Mouse (Mus musculus): ENCODE results near the gene Srsf2. TPM values are rescaled to one million over a fixed set of nuclear protein-coding genes. Genes with fewer than 3 reads are reported as not detected.

Srsf2 gene
- polyA plus RNA-seq, 1 experiment from 2014 or later, result 917 TPM

DNA sequence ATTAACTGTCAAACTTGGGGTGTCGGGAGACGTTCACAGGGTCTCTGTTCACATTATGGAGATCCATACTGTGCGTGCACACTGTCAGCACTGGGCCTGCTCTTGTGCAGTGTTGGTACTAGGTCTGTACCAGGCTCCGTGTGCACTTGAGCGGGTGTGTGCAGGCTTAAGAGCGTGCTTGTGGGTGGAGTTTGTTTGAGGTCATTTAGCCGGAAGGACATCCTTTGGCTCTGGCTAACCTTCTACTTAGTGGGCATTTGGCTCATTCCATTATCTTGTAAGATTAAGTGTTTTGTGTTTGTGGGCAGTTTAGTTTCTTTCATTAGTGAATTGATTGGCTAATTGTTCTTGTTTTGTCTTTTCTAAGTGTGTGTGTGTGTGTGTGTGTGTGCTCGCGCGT is 29.6 kb upstream of the Srsf2 start:
- WGBS, result 80% methylated on average over 10 of the region's 10 CpGs

DNA sequence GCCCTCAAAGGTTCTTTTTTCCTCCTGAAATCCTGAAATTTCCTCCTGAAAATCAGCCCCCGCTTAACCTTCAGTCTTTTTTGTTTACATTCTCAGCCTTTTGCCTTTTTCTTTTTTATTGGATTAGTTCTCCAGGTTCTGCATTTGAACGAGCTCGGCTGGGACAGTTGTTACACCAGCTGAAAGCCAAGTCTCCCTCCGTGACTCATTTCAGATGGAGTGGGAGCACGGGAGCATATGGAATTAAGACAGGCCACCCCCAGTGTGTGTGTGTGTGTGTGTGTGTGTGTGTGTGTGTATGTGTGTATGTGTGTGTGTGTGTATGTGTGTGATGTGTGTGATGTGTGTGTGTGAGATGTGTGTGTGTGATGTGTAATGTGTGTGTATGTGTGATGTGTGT is 28.5 kb upstream of the Srsf2 start:
- ATAC-seq (ENCODE audit: insufficient read depth, low FRiP score, low TSS enrichment) (no peak), DNase-seq (ENCODE audit: low spot score) (no peak)
- Histone ChIP-seq H3K4me3 (ENCODE audit: low read depth, low read length) (no peak overlapping the region), H3K4me1 (ENCODE audit: control insufficient read depth, insufficient read depth, low read length) (no peaks in the 10 kb centered on the region), H3K9me3 (ENCODE audit: control insufficient read depth, low read length) (no peaks in the 10 kb centered on the region), H3K9ac (ENCODE audit: low read length) (no peak overlapping the region), H3K27ac (ENCODE audit: low read depth, low read length) (no peak overlapping the region), H3K36me3 (ENCODE audit: control insufficient read depth, insufficient read depth, low read length) (no peaks in the 10 kb centered on the region), H3K27me3 (ENCODE audit: control insufficient read depth, insufficient read depth, low read length) (no peaks in the 10 kb centered on the region), H3K4me2 (ENCODE audit: low read depth) (no peak overlapping the region)
- WGBS, result 73% methylated on average over 5 of the region's 5 CpGs

More for the DNA sequence above, 29.6 kb upstream of the Srsf2 start:
- Histone ChIP-seq H3K4me2 (ENCODE audit: low read depth) (no peak overlapping the region), H3K36me3 (ENCODE audit: control insufficient read depth, insufficient read depth, low read length) (no peaks in the 10 kb centered on the region), H3K9ac (ENCODE audit: low read length) (no peak overlapping the region), H3K4me1 (ENCODE audit: control insufficient read depth, insufficient read depth, low read length) (no peaks in the 10 kb centered on the region), H3K27ac (ENCODE audit: low read depth, low read length) (no peak overlapping the region), H3K4me3 (ENCODE audit: low read depth, low read length) (no peak overlapping the region), H3K9me3 (ENCODE audit: control insufficient read depth, low read length) (no peaks in the 10 kb centered on the region), H3K27me3 (ENCODE audit: control insufficient read depth, insufficient read depth, low read length) (no peaks in the 10 kb centered on the region)
- no peak for DNase-seq (ENCODE audit: low spot score)
- no peak for ATAC-seq (ENCODE audit: insufficient read depth, low FRiP score, low TSS enrichment)

DNA sequence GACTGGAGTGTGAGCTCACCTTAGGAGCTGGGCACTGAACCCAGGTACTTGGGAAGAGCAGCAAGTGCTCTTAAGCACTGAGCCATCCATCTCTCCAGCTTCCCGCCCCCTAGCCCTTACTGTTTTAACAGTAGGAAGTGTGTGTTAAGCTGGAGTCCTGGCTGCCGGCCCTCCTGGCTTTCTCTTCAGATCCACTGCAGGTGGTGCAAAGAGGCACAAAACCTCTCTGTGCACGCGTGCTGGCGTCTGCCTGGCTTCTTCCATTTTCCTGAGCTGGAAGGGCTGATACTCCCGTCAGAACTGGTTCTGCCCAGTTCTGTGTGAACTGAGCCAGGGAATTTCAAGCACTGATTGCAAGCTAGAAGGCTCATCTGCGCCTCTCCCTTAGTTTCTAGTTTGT is 27.9 kb upstream of the Srsf2 start:
- Histone ChIP-seq H3K27ac (ENCODE audit: low read depth, low read length) (no peak overlapping the region), H3K4me2 (ENCODE audit: low read depth) (no peak overlapping the region), H3K27me3 (ENCODE audit: control insufficient read depth, insufficient read depth, low read length) (no peaks in the 10 kb centered on the region), H3K36me3 (ENCODE audit: control insufficient read depth, insufficient read depth, low read length) (no peaks in the 10 kb centered on the region), H3K9me3 (ENCODE audit: control insufficient read depth, low read length) (no peaks in the 10 kb centered on the region), H3K4me1 (ENCODE audit: control insufficient read depth, insufficient read depth, low read length) (no peaks in the 10 kb centered on the region), H3K4me3 (ENCODE audit: low read depth, low read length) (no peak overlapping the region), H3K9ac (ENCODE audit: low read length) (no peak overlapping the region)
- ATAC-seq (ENCODE audit: insufficient read depth, low FRiP score, low TSS enrichment) (no peak), DNase-seq (ENCODE audit: low spot score) (no peak)
- 64% methylated on average over 7 of the region's 7 CpGs for WGBS

DNA sequence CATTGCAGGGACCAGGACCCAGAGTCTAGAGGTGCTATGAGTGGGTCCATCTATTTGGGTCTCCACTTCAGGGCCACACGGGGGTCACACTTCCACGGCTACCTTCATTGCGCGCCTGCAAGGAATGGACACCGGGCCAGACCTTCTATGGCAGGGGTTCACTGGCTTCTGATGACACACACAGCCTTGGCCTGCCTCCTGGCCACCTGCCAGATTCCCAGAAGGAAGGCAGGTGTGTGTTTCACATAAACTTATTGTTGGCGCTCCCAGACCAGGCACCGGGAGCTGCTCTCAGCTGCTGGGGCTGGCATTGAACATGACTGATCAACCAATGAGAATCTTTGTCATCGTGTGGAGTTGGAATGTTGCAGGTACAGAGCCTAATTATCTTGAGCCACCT is 25.6 kb upstream of the Srsf2 start:
- no peak overlapping the region for H3K4me2 ChIP-seq (ENCODE audit: low read depth)
- H3K27ac ChIP-seq (ENCODE audit: low read depth, low read length), result no peak overlapping the region
- no peak overlapping the region for H3K4me3 ChIP-seq (ENCODE audit: low read depth, low read length)
- H3K9me3 ChIP-seq (ENCODE audit: control insufficient read depth, low read length), result no peaks in the 10 kb centered on the region
- H3K9ac ChIP-seq (ENCODE audit: low read length), result no peak overlapping the region
- H3K27me3 ChIP-seq (ENCODE audit: control insufficient read depth, insufficient read depth, low read length), result no peaks in the 10 kb centered on the region
- no peak for ATAC-seq (ENCODE audit: insufficient read depth, low FRiP score, low TSS enrichment)
- H3K4me1 ChIP-seq (ENCODE audit: control insufficient read depth, insufficient read depth, low read length), result no peaks in the 10 kb centered on the region
- WGBS, result 90% methylated on average over 8 of the region's 8 CpGs
- DNase-seq (ENCODE audit: low spot score), result no peak
- 0 out of 2 replicates have a peak, but pooled peaks cover 3% of the 10 kb centered on the region for H3K36me3 ChIP-seq (ENCODE audit: control insufficient read depth, insufficient read depth, low read length)

DNA sequence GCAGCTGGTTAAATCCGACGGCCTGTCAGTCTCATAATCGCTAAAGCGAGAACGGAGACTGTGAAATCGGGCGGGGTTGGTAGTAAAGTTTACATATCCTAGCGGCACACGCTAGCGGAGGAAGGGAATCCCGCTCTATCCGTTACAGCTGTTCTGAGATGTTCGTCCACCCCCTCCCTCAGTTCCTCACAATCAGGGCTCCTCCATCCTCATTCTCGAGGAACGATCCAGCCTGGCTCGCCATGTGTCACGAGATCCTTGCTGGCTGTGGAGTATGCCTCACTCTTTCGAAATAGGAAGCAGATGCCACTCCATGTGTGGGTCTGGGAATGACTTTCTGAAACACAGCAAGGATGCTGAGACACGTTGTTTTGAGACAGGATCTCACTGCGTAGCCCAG is 21.1 kb upstream of the Srsf2 start:
- no peak overlapping the region for H3K9ac ChIP-seq (ENCODE audit: low read length)
- H3K4me2 ChIP-seq (ENCODE audit: low read depth), result no peak overlapping the region
- 93% methylated on average over 20 of the region's 20 CpGs for WGBS
- no peak for DNase-seq (ENCODE audit: low spot score)
- no peak for ATAC-seq (ENCODE audit: insufficient read depth, low FRiP score, low TSS enrichment)
- no peaks in the 10 kb centered on the region for H3K27me3 ChIP-seq (ENCODE audit: control insufficient read depth, insufficient read depth, low read length)
- no peaks in the 10 kb centered on the region for H3K4me1 ChIP-seq (ENCODE audit: control insufficient read depth, insufficient read depth, low read length)
- H3K27ac ChIP-seq (ENCODE audit: low read depth, low read length), result no peak overlapping the region
- H3K36me3 ChIP-seq (ENCODE audit: control insufficient read depth, insufficient read depth, low read length), result peaks cover 8% of the 10 kb centered on the region; the same call in 1 of the 2 replicates
- H3K9me3 ChIP-seq (ENCODE audit: control insufficient read depth, low read length), result no peaks in the 10 kb centered on the region
- H3K4me3 ChIP-seq (ENCODE audit: low read depth, low read length), result no peak overlapping the region

GRCm38 (mm10) chr11:116871538-116871937 is 18.6 kb upstream of the Srsf2 start:
- H3K9me3 ChIP-seq (ENCODE audit: control insufficient read depth, low read length), result no peaks in the 10 kb centered on the region
- DNase-seq (ENCODE audit: low spot score) (no peak), ATAC-seq (ENCODE audit: insufficient read depth, low FRiP score, low TSS enrichment) (no peak)
- H3K27me3 ChIP-seq (ENCODE audit: control insufficient read depth, insufficient read depth, low read length), result no peaks in the 10 kb centered on the region
- WGBS, result 87% methylated on average over 9 of the region's 9 CpGs
- H3K36me3 ChIP-seq (ENCODE audit: control insufficient read depth, insufficient read depth, low read length), result peaks cover 9% of the 10 kb centered on the region; the same call in 1 of the 2 replicates
- no peak overlapping the region for H3K9ac ChIP-seq (ENCODE audit: low read length)
- H3K4me1 ChIP-seq (ENCODE audit: control insufficient read depth, insufficient read depth, low read length), result no peaks in the 10 kb centered on the region
- no peak overlapping the region for H3K27ac ChIP-seq (ENCODE audit: low read depth, low read length)
- no peak overlapping the region for H3K4me3 ChIP-seq (ENCODE audit: low read depth, low read length)
- H3K4me2 ChIP-seq (ENCODE audit: low read depth), result no peak overlapping the region

DNA sequence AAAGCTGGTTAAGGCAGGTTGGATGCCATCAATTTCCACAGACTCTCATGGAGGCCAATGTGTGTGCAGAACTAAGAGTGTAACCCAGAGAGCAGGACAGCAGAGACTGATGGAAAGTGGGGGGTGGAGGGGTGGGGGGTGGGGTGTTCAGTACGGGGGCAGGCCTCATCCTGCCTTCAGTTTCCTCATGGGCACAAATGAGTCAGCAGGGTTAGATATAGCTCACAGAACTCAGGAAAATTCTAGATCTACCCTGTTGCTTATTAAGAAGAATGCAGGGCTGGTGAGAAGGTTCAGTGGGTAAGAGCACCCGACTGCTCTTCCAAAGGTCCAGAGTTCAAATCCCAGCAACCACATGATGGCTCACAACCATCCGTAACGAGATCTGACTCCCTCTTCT is 16.7 kb upstream of the Srsf2 start:
- no peaks in the 10 kb centered on the region for H3K9me3 ChIP-seq (ENCODE audit: control insufficient read depth, low read length)
- H3K9ac ChIP-seq (ENCODE audit: low read length), result no peak overlapping the region
- WGBS, result 85% methylated on average over 4 of the region's 4 CpGs
- H3K4me3 ChIP-seq (ENCODE audit: low read depth, low read length), result no peak overlapping the region
- DNase-seq (ENCODE audit: low spot score), result no peak
- no peak overlapping the region for H3K27ac ChIP-seq (ENCODE audit: low read depth, low read length)
- no peak overlapping the region for H3K4me2 ChIP-seq (ENCODE audit: low read depth)
- ATAC-seq (ENCODE audit: insufficient read depth, low FRiP score, low TSS enrichment), result no peak
- H3K36me3 ChIP-seq (ENCODE audit: control insufficient read depth, insufficient read depth, low read length), result peaks cover 18% of the 10 kb centered on the region; the same call in 1 of the 2 replicates
- no peaks in the 10 kb centered on the region for H3K4me1 ChIP-seq (ENCODE audit: control insufficient read depth, insufficient read depth, low read length)
- no peaks in the 10 kb centered on the region for H3K27me3 ChIP-seq (ENCODE audit: control insufficient read depth, insufficient read depth, low read length)

- no peak overlapping the region for H3K9ac ChIP-seq (ENCODE audit: low read length)
- 86% methylated on average over 8 of the region's 8 CpGs for WGBS
- no peak overlapping the region for H3K4me3 ChIP-seq (ENCODE audit: low read depth, low read length)
- no peaks in the 10 kb centered on the region for H3K4me1 ChIP-seq (ENCODE audit: control insufficient read depth, insufficient read depth, low read length)
- H3K27me3 ChIP-seq (ENCODE audit: control insufficient read depth, insufficient read depth, low read length), result no peaks in the 10 kb centered on the region
- no peak overlapping the region for H3K27ac ChIP-seq (ENCODE audit: low read depth, low read length)
- H3K36me3 ChIP-seq (ENCODE audit: control insufficient read depth, insufficient read depth, low read length), result peaks cover 18% of the 10 kb centered on the region; the same call in 1 of the 2 replicates
- ATAC-seq (ENCODE audit: insufficient read depth, low FRiP score, low TSS enrichment) (no peak), DNase-seq (ENCODE audit: low spot score) (no peak)
- H3K9me3 ChIP-seq (ENCODE audit: control insufficient read depth, low read length), result no peaks in the 10 kb centered on the region
- H3K4me2 ChIP-seq (ENCODE audit: low read depth), result no peak overlapping the region
These were observed 16.3 kb upstream of the Srsf2 start for GRCm38 (mm10) chr11:116869223-116869622.

DNA sequence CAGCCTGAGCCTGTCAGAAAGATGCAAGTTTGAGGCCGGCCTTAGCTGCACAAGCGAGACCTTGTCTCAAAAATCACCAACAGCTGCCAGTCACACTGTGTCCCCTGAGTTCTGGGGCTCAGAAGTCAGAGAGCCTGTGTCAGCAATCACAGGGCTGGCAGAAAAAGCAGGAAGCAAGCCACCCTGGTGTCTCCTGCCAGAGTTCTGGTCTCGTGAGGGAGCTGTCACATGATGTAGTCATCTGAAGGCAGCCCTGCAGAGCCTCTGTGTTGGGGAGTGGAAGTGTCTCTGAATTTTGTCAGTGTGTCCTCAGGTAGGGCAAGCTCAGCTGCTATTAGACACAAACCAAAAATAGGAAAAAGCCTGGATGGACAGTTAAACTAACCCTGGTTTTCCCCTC is 15.2 kb upstream of the Srsf2 start:
- WGBS, result 83% methylated on average over 3 of the region's 3 CpGs

More for the DNA sequence above, 15.2 kb upstream of the Srsf2 start:
- Histone ChIP-seq H3K4me2 (ENCODE audit: low read depth) (no peak overlapping the region), H3K9ac (ENCODE audit: low read length) (no peak overlapping the region), H3K4me1 (ENCODE audit: control insufficient read depth, insufficient read depth, low read length) (no peaks in the 10 kb centered on the region), H3K9me3 (ENCODE audit: control insufficient read depth, low read length) (no peaks in the 10 kb centered on the region), H3K4me3 (ENCODE audit: low read depth, low read length) (no peak overlapping the region), H3K36me3 (ENCODE audit: control insufficient read depth, insufficient read depth, low read length) (peaks cover 17% of the 10 kb centered on the region; the same call in 1 of the 2 replicates), H3K27ac (ENCODE audit: low read depth, low read length) (no peak overlapping the region), H3K27me3 (ENCODE audit: control insufficient read depth, insufficient read depth, low read length) (no peaks in the 10 kb centered on the region)
- no peak for ATAC-seq (ENCODE audit: insufficient read depth, low FRiP score, low TSS enrichment)
- no peak for DNase-seq (ENCODE audit: low spot score)

Data from neural tube, embryonic 11.5 days (tissue).